Mouse (Mus musculus) testis, postnatal 14 days (tissue): ENCODE measurements at regions not wholly inside any gene's neighbourhood (a gene's known extent, or its start where the extent isn't known, plus 50 kb on each side); places are given as distances from the start of the nearest gene placed in this dataset.

Experiments
- DNase-seq: peaks from one replicate; pipeline ENCODE4 v3.0.0; 2021; ENCODE audit warnings: low spot score

GRCm38 (mm10) chr15:85674191-85674984, 60.4 kb upstream of the Ppara start:
- no peak for DNase-seq

- DNase-seq: no peak
Observed at GRCm38 (mm10) chr15:85675126-85675525, 59.7 kb upstream of the Ppara start.

- DNase-seq: no peak
Observed at GRCm38 (mm10) chr15:85675736-85676135, 59.0 kb upstream of the Ppara start.

- DNase-seq: no peak
Observed at GRCm38 (mm10) chr15:85676156-85676555, 58.6 kb upstream of the Ppara start.

- DNase-seq: no peak
Observed at GRCm38 (mm10) chr15:85676871-85677270, 57.9 kb upstream of the Ppara start.

GRCm38 (mm10) chr15:85677381-85677780, 57.4 kb upstream of the Ppara start:
- no peak for DNase-seq

- no peak for DNase-seq
Observed at GRCm38 (mm10) chr15:85677855-85678254, 56.9 kb upstream of the Ppara start.

GRCm38 (mm10) chr15:85678351-85678895, 56.4 kb upstream of the Ppara start:
- DNase-seq: no peak

GRCm38 (mm10) chr15:85678981-85679708, 55.6 kb upstream of the Ppara start:
- no peak for DNase-seq

- no peak for DNase-seq
Observed at GRCm38 (mm10) chr15:85679864-85680428, 54.8 kb upstream of the Ppara start.

- DNase-seq: no peak
Observed at GRCm38 (mm10) chr15:85680460-85681224, 54.1 kb upstream of the Ppara start.

GRCm38 (mm10) chr15:85682116-85682515, 52.7 kb upstream of the Ppara start:
- no peak for DNase-seq

- DNase-seq: no peak
Observed at GRCm38 (mm10) chr15:85682780-85683179, 52.0 kb upstream of the Ppara start.

GRCm38 (mm10) chr15:85683271-85683670, 51.5 kb upstream of the Ppara start:
- DNase-seq: no peak

GRCm38 (mm10) chr15:85683716-85684115, 51.1 kb upstream of the Ppara start:
- no peak for DNase-seq

- DNase-seq: no peak
Observed at GRCm38 (mm10) chr15:85684164-85684708, 50.5 kb upstream of the Ppara start.

GRCm38 (mm10) chr15:85684875-85685274, 49.9 kb upstream of the Ppara start:
- no peak for DNase-seq
